ENCODE assay signal across 13 mouse cellular contexts in the genomic region with DNA sequence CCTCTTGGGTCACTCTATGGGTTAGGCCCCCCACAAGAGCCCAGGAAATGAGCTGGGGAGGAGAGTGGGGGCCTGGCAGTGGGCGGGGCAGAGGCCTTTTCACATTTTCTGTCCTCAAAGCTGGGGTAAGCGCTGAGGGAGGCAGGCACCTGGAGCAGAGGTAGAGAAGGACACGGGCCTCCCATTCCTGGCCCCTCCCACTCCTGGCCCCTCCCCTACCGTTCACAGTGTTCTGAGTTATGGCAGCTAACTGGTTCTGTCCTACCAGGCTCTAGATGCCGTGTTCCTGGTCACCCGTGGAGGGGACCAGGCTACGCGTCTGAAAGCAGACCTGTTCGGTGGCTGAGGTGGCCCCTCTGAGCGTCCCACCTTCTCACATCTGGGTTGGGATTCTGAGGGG. TPM values are rescaled to one million over a fixed set of nuclear protein-coding genes. Genes with fewer than 3 reads are reported as not detected.
DNase-seq lines count a peak whose midpoint lies in the region; ATAC-seq lines count a peak whose summit lies in the region.
"Had no signal": no experiment of that assay in that cellular context is flagged by ENCODE, and none has a peak within 500 bp of the region (broad histone marks: within the 10 kb centered on the region; RNA-seq: fewer than 3 reads in every experiment).

No protein-coding gene starts in this region.

- intact Hi-C loops in left cerebral cortex, postnatal 14 days (cut with DNase I): no loop called here

- no peak overlapping the region for H3K4me3 ChIP-seq in intestine, embryonic 15.5 days (replicated peaks)
- no peak overlapping the region for H3K4me3 ChIP-seq in intestine, embryonic 16.5 days (ENCODE audit: low read length)
- H3K4me3 ChIP-seq in embryonic facial prominence, embryonic 11.5 days (ENCODE audit: low read depth, low read length): no peak overlapping the region
- H3K4me3 ChIP-seq: midbrain, embryonic 13.5 days had no signal

- ATAC-seq in intestine, embryonic 15.5 days: peak; percentile 42; the same call in 1 of the 2 replicates
- ATAC-seq in intestine, embryonic 16.5 days: no peak
- ATAC-seq in embryonic facial prominence, embryonic 11.5 days (replicated peaks; ENCODE audit: insufficient number of reproducible peaks, low FRiP score, low TSS enrichment, low read depth): peak; percentile 8; the same call in 1 of the 2 replicates
- ATAC-seq: liver, postnatal 0 days; midbrain, embryonic 13.5 days had no signal

- H3K9ac ChIP-seq in intestine, embryonic 15.5 days: no peak overlapping the region
- H3K9ac ChIP-seq in intestine, embryonic 16.5 days (ENCODE audit: low read depth, low read length): no peak overlapping the region
- no peak overlapping the region for H3K9ac ChIP-seq in embryonic facial prominence, embryonic 11.5 days (replicated peaks; ENCODE audit: low read length)
- H3K9ac ChIP-seq: liver, postnatal 0 days; midbrain, embryonic 13.5 days had no signal

- H3K4me2 ChIP-seq in intestine, embryonic 15.5 days (replicated peaks): no peak overlapping the region
- H3K4me2 ChIP-seq in intestine, embryonic 16.5 days (ENCODE audit: low read depth, low read length): no peak overlapping the region
- no peak overlapping the region for H3K4me2 ChIP-seq in embryonic facial prominence, embryonic 11.5 days (ENCODE audit: low read depth, low read length)
- H3K4me2 ChIP-seq: midbrain, embryonic 13.5 days had no signal

- peak; percentile 53 for DNase-seq in testis, postnatal 10 days (ENCODE audit: low spot score)
- no peak for DNase-seq in testis, postnatal 14 days (ENCODE audit: low spot score)
- DNase-seq in embryonic facial prominence, embryonic 11.5 days (ENCODE audit: low spot score): no peak
- DNase-seq in left cerebral cortex, postnatal 14 days (ENCODE audit: low spot score in 2 of 2): no peak
- no peak for DNase-seq in frontal cortex, postnatal 10 days (ENCODE audit: low spot score in 2 of 2)
- DNase-seq: cerebellum, postnatal 10 days; liver, postnatal 0 days; right cerebral cortex, postnatal 14 days; thymus, adult 2 months had no signal

- H3K9me3 ChIP-seq in intestine, embryonic 15.5 days: no peaks in the 10 kb centered on the region
- no peaks in the 10 kb centered on the region for H3K9me3 ChIP-seq in intestine, embryonic 16.5 days (ENCODE audit: control insufficient read depth, low read length)
- no peaks in the 10 kb centered on the region for H3K9me3 ChIP-seq in embryonic facial prominence, embryonic 11.5 days (replicated peaks; ENCODE audit: control insufficient read depth, low read length)
- H3K9me3 ChIP-seq: midbrain, embryonic 13.5 days had no signal

- peak overlapping the region; percentile 13; the same call in 1 of the 2 replicates for H3K27ac ChIP-seq in intestine, embryonic 15.5 days
- H3K27ac ChIP-seq in intestine, embryonic 16.5 days (ENCODE audit: low read length): no peak overlapping the region
- peak overlapping the region; percentile 47 for H3K27ac ChIP-seq in embryonic facial prominence, embryonic 11.5 days (replicated peaks; ENCODE audit: low read depth, low read length)
- H3K27ac ChIP-seq: macrophage; midbrain, embryonic 13.5 days had no signal

- H3K36me3 ChIP-seq in intestine, embryonic 15.5 days: peaks cover 25% of the 10 kb centered on the region
- 0 out of 2 replicates have a peak, but pooled peaks cover 2% of the 10 kb centered on the region for H3K36me3 ChIP-seq in intestine, embryonic 16.5 days (ENCODE audit: control insufficient read depth, insufficient read depth, low read length)
- peaks cover 8% of the 10 kb centered on the region for H3K36me3 ChIP-seq in embryonic facial prominence, embryonic 11.5 days (replicated peaks; ENCODE audit: control insufficient read depth, insufficient read depth, low read depth, low read length)
- H3K36me3 ChIP-seq: midbrain, embryonic 13.5 days had no signal

- H3K27me3 ChIP-seq in intestine, embryonic 15.5 days (replicated peaks): no peaks in the 10 kb centered on the region
- H3K27me3 ChIP-seq in intestine, embryonic 16.5 days (replicated peaks; ENCODE audit: control insufficient read depth, insufficient read depth, low read length): no peaks in the 10 kb centered on the region
- no peaks in the 10 kb centered on the region for H3K27me3 ChIP-seq in embryonic facial prominence, embryonic 11.5 days (ENCODE audit: control insufficient read depth, insufficient read depth, low read length)

- 50% methylated on average over 10 of the region's 10 CpGs for WGBS in intestine, embryonic 15.5 days
- 53% methylated on average over 10 of the region's 10 CpGs for WGBS in intestine, embryonic 16.5 days
- 46% methylated on average over 10 of the region's 10 CpGs for WGBS in embryonic facial prominence, embryonic 11.5 days

- peaks cover 33% of the 10 kb centered on the region for H3K4me1 ChIP-seq in intestine, embryonic 15.5 days (replicated peaks)
- H3K4me1 ChIP-seq in intestine, embryonic 16.5 days (ENCODE audit: control insufficient read depth, insufficient read depth, low read length): peaks cover 27% of the 10 kb centered on the region
- H3K4me1 ChIP-seq in embryonic facial prominence, embryonic 11.5 days (ENCODE audit: control insufficient read depth, insufficient read depth, low read length): peaks cover 14% of the 10 kb centered on the region

RNA-seq across cellular contexts. Expression of a gene that starts 19.0 kb away (rescaled TPM):
- polyA plus RNA-seq in intestine, embryonic 15.5 days (2015; fragmentation: Nextera tagmentation; extraction: Ambion mirVana): 8.3 and 9.5 TPM in 2 replicates
- polyA plus RNA-seq in intestine, embryonic 16.5 days (2015; fragmentation: Nextera tagmentation; extraction: Ambion mirVana): 6.5 and 8.8 TPM in 2 replicates
- polyA plus RNA-seq in embryonic facial prominence, embryonic 11.5 days (2014; fragmentation: Nextera tagmentation; extraction: Ambion mirVana): 75.2 and 95.7 TPM in 2 replicates
- total RNA-seq in left cerebral cortex, postnatal 14 days (2021): 1 to 10 TPM in 1 of 2 experiments, under 1 TPM in 1; 0.77 to 1.6 TPM
- polyA plus RNA-seq: macrophage had no signal
